Mouse (Mus musculus): ENCODE measurements around the gene Hcrtr1.

The Hcrtr1 gene

GRCm38 (mm10) chr4:130167814-130168213, 28.7 kb upstream of the Hcrtr1 start:
- DNase-seq (ENCODE audit: low spot score): no peak

GRCm38 (mm10) chr4:130167321-130167720, 28.2 kb upstream of the Hcrtr1 start:
- no peak for DNase-seq (ENCODE audit: low spot score)

- DNase-seq (ENCODE audit: low spot score): no peak
These were observed 27.4 kb upstream of the Hcrtr1 start for GRCm38 (mm10) chr4:130166592-130166991.

DNA sequence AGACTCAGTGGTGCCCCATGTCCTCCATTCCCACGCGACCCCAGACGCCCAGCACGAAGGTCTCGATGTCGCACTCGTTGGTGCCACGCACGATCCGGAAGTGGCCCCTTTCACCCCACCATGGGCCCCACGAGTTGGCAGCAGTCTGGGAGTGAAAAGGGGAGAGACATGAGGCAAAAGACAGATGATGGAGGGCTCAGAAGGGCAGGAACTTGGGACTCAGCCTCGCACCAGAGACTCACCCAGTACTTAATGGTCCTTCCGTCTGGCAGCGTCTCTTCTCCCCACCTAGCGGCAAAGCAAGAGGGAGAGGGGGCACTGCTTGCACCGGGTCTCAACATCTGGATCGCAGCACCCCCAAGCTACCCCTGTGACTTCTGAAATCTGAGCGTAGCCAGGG, 26.9 kb upstream of the Hcrtr1 start:
- no peak for DNase-seq (ENCODE audit: low spot score)

DNA sequence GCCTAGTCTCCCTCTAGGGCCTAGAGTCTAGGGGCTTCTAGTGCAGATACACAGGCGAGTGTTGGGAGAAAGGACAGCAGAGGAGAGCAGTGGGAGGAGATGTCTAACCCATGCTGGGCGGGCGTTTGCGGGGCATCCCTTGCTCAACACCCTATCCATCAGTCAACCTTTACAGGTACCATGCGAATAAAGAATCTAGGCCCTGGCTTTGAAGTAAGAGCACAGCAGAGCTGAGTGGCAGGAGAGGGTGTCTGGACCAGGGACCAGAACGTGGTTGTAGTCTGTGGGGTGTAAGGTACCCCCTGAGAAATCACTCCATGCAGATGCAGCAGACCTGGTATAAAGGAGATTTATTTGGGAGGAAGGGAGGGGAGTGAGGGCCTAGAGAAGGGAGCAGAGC, 25.0 kb upstream of the Hcrtr1 start:
- no peak for DNase-seq (ENCODE audit: low spot score)

DNA sequence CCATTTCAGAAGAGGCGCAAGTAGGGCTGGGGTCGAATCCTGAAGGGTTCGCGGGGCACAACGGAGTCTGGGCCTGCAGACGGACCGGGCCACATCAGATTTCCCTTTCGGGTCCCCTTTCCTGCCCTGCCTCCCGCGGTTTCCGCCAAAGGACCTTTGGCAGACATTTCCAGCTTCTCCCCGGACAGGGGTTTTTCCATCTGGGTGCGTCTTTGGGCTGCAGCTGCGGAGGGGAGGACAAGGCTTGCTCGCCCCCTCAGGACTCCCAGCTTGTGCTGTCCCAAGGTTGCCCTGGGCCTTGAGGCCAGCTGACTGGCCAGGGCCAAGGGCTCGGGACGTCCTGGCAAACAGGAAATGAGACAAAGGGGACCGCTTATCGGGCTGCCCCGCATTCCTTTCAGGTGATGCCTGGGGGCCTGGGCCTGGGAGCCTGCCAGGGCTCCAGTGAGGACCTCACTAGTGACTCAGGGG, 24.3 kb upstream of the Hcrtr1 start:
- peak; percentile 69 for DNase-seq (ENCODE audit: low spot score)

DNA sequence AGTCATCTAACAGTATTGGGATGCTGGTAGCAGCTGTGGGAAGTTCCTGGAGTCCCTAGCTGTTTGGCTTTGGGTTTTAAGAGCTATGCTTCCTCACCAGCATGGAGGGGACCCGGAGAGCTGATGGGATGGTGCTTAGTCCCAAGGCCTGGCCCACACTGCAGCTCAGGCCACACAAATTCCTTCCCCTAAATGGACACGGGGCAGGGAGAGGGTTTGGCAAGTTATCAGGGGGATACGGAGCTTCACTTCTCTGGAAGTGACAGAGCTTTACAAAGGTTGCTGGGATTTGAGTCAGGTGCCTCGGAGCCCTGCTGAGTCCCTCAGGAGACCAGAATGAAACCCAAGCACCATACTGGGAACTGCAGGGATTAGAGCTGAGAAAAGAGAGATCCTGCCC, 22.2 kb upstream of the Hcrtr1 start:
- no peak for DNase-seq (ENCODE audit: low spot score)

GRCm38 (mm10) chr4:130156812-130157371, 17.7 kb upstream of the Hcrtr1 start:
- no peak for DNase-seq (ENCODE audit: low spot score)

DNA sequence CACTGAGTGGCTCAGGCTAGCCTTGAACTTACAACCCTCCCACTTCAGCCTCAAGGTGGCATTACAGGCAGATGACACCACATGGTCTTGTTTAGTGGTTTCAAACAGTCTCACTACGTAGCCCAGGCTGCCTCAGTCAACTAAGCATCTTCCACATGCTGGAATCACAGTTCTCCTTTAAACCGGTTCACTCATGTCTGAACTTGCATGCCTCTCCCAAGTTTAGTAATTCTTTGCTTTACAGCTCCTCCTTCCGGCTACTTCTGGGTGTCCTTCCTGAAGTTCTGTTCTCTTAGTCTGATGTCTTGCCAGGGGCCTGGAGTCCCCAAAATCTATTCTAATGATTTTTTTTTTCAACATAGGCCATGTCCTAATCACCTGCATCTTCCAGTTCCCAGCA, 15.1 kb upstream of the Hcrtr1 start:
- DNase-seq (ENCODE audit: low spot score): no peak

DNA sequence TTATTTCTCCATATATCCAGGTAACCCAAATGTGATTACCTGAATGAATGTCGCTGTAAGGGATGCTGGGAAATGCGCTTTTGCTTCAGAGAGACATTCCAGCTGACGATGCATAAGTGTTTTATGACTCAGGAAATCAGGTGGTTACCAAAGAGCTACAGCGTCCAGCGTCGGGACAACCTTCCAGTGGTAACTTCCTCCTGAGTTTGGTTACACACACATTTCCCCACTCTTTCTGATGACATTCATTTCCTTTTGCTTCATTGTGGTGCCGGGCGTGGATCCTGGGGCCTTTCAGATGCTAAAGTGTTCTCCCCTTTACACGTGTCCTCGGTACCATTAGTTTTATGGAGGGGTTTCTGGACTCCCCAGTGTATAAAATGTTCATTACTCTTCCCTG, 9.2 kb upstream of the Hcrtr1 start:
- no peak for DNase-seq (ENCODE audit: low spot score)

- DNase-seq (ENCODE audit: low spot score): no peak
These were observed 2.6 kb upstream of the Hcrtr1 start for GRCm38 (mm10) chr4:130141786-130142185.

- DNase-seq (ENCODE audit: low spot score): no peak
These were observed 1.8 kb upstream of the Hcrtr1 start for GRCm38 (mm10) chr4:130140992-130141402.

- DNase-seq (ENCODE audit: low spot score): peak; percentile 77
These were observed 532 bp downstream of the Hcrtr1 start for GRCm38 (mm10) chr4:130138441-130139213.

- DNase-seq (ENCODE audit: low spot score): no peak
These were observed 5.8 kb downstream of the Hcrtr1 start for GRCm38 (mm10) chr4:130133399-130133798.

DNA sequence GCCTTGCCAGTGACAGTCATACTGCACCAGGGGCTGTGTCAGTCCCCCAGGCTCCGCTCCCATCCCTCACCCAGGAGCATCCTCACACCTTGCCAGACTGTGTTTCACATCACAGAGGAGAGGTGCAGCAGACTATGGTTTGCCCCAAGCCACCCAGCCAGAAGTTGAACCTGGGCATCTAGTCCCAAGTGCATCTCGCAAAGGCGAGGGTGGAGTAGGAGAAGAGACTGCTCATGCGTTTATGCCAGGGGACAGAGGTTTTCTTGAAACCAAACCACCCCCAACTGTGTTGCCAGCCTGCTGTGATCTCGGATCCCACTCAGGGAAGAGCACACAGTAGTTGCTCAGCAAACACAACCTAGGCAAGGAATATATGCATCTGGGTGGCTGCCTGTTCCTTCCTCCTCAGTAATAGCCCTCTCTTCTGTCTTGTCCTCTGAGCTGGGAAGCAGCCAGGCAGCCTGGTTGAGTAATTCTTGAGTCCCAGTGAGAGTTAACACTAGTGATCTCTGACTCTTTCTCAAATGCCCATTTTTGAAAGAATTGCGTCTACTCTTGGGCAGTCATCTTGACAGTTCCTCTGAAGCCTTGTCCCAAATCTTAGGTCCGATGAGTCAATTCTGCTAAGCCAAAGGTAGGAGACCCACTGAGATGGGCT, 7.6 kb downstream of the Hcrtr1 start:
- no peak for DNase-seq (ENCODE audit: low spot score)

- DNase-seq (ENCODE audit: low spot score): peak; percentile 36
These were observed 8.4 kb downstream of the Hcrtr1 start for GRCm38 (mm10) chr4:130130641-130131350.

DNA sequence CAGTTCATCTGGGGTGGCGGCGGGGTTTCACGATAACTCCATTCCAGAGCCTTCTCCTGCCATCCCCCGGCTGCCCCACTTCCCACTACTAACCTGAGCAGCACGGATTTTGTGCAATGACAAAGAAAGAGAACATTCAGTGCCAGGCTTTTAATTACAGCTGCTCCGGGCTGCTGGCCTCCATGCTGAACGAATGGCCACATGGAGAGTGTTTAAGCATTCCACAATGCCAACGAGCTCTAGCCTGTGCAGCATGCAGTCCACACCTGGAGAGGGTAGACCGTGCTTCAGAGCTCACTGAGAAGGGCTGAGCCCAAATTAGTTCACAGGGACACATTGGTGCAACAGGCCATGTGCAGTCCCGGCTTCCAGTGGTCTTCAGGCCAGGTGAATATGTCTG, 9.1 kb downstream of the Hcrtr1 start:
- no peak for DNase-seq (ENCODE audit: low spot score)

GRCm38 (mm10) chr4:130128907-130129306, 10.3 kb downstream of the Hcrtr1 start:
- DNase-seq (ENCODE audit: low spot score): no peak

GRCm38 (mm10) chr4:130125935-130126334, 13.2 kb downstream of the Hcrtr1 start:
- no peak for DNase-seq (ENCODE audit: low spot score)

GRCm38 (mm10) chr4:130125164-130125563, 14.0 kb downstream of the Hcrtr1 start:
- no peak for DNase-seq (ENCODE audit: low spot score)

DNA sequence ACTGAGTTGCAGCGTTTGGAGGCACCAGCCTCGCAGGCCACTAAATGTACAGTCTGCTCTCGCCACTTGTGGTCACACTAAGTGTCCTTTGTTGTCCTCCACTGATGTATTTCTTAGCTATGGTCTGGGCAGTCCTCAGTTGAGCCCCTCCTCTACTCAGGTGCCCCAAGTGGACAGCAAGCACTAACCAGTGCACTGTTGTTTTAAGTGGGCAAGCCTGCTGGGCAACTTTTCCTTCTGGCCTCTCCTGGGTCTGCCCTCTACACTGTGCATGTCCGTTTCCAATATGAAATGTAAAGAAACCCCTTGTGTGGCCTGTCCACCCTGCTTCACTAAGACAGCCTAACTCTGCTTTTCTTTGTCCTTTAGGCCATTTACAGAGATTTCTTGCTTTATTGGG, 15.0 kb downstream of the Hcrtr1 start:
- DNase-seq (ENCODE audit: low spot score): no peak

DNA sequence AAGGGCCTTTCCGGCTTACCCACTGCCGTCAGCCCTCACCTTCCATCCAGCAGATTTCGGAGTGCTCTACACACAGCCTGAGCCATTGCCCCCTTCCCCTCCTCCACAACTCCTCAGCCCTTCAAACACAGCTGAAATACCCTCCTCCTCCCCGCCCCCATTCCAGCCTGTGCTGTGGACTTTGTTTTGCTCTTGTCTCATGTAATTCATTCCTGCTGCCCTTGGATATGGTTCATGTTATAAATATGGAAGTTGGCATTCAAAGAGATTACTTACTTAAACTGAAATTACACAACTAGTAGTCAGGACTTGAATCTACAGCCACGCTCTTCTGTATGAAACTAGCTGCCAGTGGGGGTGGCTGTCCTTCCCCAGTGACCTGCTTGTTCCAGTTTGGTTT, 16.1 kb downstream of the Hcrtr1 start:
- DNase-seq (ENCODE audit: low spot score): no peak

DNA sequence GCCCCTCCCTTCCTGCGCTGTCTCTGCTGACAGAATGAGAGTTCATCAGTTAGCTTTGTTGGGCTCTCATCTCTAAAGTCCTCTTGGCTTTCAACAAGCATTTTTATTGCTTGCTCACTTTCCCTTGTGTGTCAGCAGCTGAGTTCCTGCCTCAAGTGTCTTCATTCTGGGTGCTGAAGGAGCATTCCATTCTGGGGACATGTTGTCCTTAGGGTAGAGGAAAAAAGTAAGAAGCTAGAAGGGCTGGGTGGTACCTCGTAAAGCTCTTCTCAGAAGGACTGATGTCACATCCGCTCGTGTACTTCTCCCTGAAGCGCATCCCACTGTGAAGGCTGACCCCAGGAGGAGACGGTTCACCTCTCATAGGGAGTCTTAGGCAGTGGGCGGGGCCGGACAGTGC, 17.6 kb downstream of the Hcrtr1 start:
- DNase-seq (ENCODE audit: low spot score): no peak
